Mouse (Mus musculus) intestine, embryonic 14.5 days (tissue): ENCODE results near the gene Scn8a. TPM values are rescaled to one million over a fixed set of nuclear protein-coding genes. Genes with fewer than 3 reads are reported as not detected.
"Not testable (repeated sequence)": the region's sequence is repeated elsewhere in the genome, so short reads cannot be mapped to it uniquely, and the experiment has no call there.

Experiments used
- ATAC-seq: fragments of 200-750 bp; cut with Nextera tagmentation; replicated peaks from 2 replicates; pipeline ENCODE4 v1.8.0; 2017; ENCODE audit warnings: low read depth, moderate number of reproducible peaks, moderate TSS enrichment, moderate library complexity; ENCODE audit not compliant: low FRiP score, low TSS enrichment
- DNase-seq: peaks from one replicate; pipeline ENCODE4 v3.0.0-alpha.2; 2018; ENCODE audit warnings: low spot score
- H3K27ac ChIP-seq: fragments of 300-500 bp; sonication (generic); 2 replicates; pipeline ENCODE4 v1.5.1; 2014; ENCODE audit warnings: low read depth, mild to moderate bottlenecking, control low read depth
- H3K27me3 ChIP-seq: fragments of 300-500 bp; sonication (generic); replicated peaks from 2 replicates; pipeline ENCODE4 v1.6.1; 2014; ENCODE audit warnings: low read length, control low read depth; ENCODE audit not compliant: control insufficient read depth, insufficient read depth
- H3K36me3 ChIP-seq: fragments of 300-500 bp; sonication (generic); 2 replicates; pipeline ENCODE4 v1.6.1; 2014; ENCODE audit warnings: low read length, control low read depth; ENCODE audit not compliant: control insufficient read depth, insufficient read depth
- H3K4me1 ChIP-seq: fragments of 300-500 bp; sonication (generic); replicated peaks from 2 replicates; pipeline ENCODE4 v1.6.1; 2014; ENCODE audit warnings: low read length, control low read depth, mixed read lengths; ENCODE audit not compliant: control insufficient read depth, insufficient read depth
- H3K4me2 ChIP-seq: fragments of 300-500 bp; sonication (generic); 2 replicates; pipeline ENCODE4 v1.6.1; 2014; ENCODE audit warnings: low read length
- H3K4me3 ChIP-seq: fragments of 300-500 bp; sonication (generic); 2 replicates; pipeline ENCODE4 v1.5.1; 2014; ENCODE audit warnings: low read depth, low read length, control low read depth, mixed read lengths
- H3K9ac ChIP-seq: fragments of 300-500 bp; sonication (generic); 2 replicates; pipeline ENCODE4 v1.6.1; 2014; ENCODE audit warnings: mild to moderate bottlenecking, low read length
- H3K9me3 ChIP-seq: fragments of 300-500 bp; sonication (generic); 2 replicates; pipeline ENCODE4 v1.6.1; 2016; ENCODE audit warnings: low read length, control low read depth; ENCODE audit not compliant: control insufficient read depth
- WGBS: fragments of 180-500 bp; shearing (Covaris S2); extraction: QIAGEN DNeasy Blood & Tissue Kit; methylation state at CpG from one replicate; pipeline ENCODE4 v1.1.7; 2014; 5-methylcytosine and 5-hydroxymethylcytosine counted together
- polyA plus RNA-seq: library from polyadenylated mRNA; unstranded; fragments of >200 nt; fragmentation: Nextera tagmentation; extraction: Ambion mirVana; gene quantifications from 2 replicates; pipeline ENCODE4 v1.2.1, GENCODE M21; 2014

The Scn8a gene
- polyA plus RNA-seq = 4.0 and 5.5 TPM in 2 replicates

DNA sequence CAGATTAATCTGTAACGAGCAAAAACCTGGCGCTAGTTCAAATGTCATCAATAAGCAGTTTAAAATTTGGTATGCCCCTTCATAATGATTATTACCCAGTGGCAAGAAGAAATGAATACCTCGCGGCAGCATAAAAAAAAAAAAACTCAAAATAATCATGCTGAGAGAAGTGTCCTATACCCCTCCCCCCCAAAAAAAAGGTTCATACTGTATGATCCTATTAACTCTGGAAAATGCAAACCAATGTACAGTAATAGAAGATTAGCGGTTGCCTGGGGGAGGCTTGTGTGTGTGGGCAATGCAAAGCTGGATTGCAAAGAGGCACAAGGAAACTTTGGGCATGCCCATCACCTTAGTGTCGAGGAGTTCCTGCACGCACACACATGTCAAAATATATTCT, at the start of gene Scn8a:
Gene Scn8a, plus strand, starts transcription at position 301 of the 400 bp plus-strand sequence.
- Histone ChIP-seq H3K9ac (peak within 1 kb of the TSS; percentile 34; the same call in 1 of the 2 replicates), H3K9me3 (no peaks in the 10 kb centered on the region), H3K4me2 (peak within 1 kb of the TSS; percentile 82), H3K36me3 (no peaks in the 10 kb centered on the region), H3K4me3 (peak within 1 kb of the TSS; percentile 62), H3K4me1 (peaks cover 6% of the 10 kb centered on the region; the same call in 1 of the 2 replicates), H3K27ac (no peak within 1 kb of the TSS), H3K27me3 (peaks cover 49% of the 10 kb centered on the region)
- ATAC-seq (no peak), DNase-seq (no peak)
- WGBS = 73% methylated on average over 7 of the region's 7 CpGs

DNA sequence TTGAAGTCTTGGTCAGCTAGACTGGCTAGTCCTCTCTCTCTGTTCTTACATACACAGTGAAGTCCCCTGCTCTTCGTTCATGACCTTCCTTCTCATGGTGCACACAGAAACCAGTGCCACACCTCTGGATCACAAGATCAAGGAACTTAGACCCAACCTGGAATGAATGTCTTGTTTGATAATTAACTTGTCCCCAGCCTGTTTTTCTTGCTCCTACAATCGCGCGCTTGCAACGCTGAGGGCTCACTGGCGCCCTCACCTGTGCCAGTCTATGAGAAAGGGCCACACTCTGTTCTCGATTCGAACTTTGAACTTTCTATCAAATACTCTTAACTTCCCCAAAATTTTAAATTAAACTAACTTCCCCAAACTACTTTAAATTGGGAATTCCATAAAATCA, 47.8 kb upstream of the Scn8a start:
- WGBS = 52% methylated on average over 8 of the region's 8 CpGs
- ATAC-seq = 0 out of 2 replicates have a peak, but pooled peaks have one; percentile 41
- no peaks in the 10 kb centered on the region for H3K36me3 ChIP-seq

DNA sequence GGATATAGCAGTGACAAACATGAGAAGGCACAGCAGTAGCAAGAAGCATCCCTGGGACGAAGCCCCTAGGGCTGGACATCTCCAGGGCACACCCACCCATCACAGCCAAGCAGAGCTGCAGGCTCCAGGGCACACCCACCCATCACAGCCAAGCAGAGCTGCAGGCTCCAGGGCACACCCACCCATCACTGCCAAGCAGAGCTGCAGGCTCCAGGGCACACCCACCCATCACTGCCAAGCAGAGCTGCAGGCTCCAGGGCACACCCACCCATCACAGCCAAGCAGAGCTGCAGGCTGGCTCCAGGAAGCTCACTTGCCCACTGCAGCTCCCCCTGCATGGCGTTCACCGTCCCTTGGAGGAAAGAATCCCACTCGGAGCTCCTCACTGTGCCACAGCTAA, 47.3 kb upstream of the Scn8a start:
- not testable (repeated sequence) for ATAC-seq, H3K4me3 ChIP-seq, H3K4me2 ChIP-seq, H3K27ac ChIP-seq, H3K9ac ChIP-seq, H3K36me3 ChIP-seq, H3K27me3 ChIP-seq, H3K4me1 ChIP-seq, H3K9me3 ChIP-seq, DNase-seq
- WGBS = 73% methylated on average over 4 of the region's 4 CpGs

More for the DNA sequence above, 47.8 kb upstream of the Scn8a start:
- 0 out of 2 replicates have a peak, but pooled peaks cover 3% of the 10 kb centered on the region for H3K4me1 ChIP-seq
- no peak for DNase-seq
- peaks cover 5% of the 10 kb centered on the region; the same call in 1 of the 2 replicates for H3K27me3 ChIP-seq
- no peak overlapping the region for H3K9ac ChIP-seq
- H3K27ac ChIP-seq = peak overlapping the region; percentile 67
- no peak overlapping the region for H3K4me3 ChIP-seq
- H3K9me3 ChIP-seq = no peaks in the 10 kb centered on the region
- no peak overlapping the region for H3K4me2 ChIP-seq

DNA sequence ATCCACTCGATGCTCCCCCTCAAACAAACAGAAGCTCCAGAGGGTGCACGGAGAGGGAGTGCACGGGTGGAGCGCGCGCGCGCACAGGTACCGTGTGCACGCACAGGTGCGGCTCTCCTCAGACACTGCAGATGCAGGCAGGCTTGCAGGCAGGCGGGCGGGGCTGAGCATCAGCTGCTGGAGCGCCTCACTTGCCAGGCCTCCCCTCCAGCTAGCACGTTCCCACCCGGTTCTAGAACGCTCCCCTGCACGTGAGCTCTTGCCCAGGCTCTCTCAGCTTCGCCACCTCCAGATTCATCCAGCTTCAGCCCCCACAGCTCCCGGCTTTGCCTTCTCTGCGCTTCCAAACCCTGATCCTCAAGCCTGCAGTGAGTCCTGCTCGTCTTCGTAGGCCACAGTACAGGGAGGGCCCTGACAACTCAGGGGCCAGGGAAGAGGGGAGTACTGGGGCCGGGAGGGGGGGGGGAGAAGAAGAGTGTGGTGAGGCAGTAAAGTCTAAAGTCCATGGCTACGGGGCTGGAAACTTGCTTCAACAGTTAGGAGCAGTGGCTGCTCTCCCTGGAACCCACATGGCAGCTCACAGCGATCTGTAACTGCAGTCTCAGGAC, 44.3 kb upstream of the Scn8a start:
- 13% methylated on average over 26 of the region's 26 CpGs for WGBS
- no peaks in the 10 kb centered on the region for H3K9me3 ChIP-seq
- no peak overlapping the region for H3K27ac ChIP-seq
- DNase-seq = no peak
- H3K4me2 ChIP-seq = peak overlapping the region; percentile 33
- no peak overlapping the region for H3K4me3 ChIP-seq
- peaks cover 5% of the 10 kb centered on the region; the same call in 1 of the 2 replicates for H3K27me3 ChIP-seq
- no peaks in the 10 kb centered on the region for H3K36me3 ChIP-seq
- 0 out of 2 replicates have a peak, but pooled peaks cover 3% of the 10 kb centered on the region for H3K4me1 ChIP-seq
- ATAC-seq = peak; percentile 65
- H3K9ac ChIP-seq = no peak overlapping the region

DNA sequence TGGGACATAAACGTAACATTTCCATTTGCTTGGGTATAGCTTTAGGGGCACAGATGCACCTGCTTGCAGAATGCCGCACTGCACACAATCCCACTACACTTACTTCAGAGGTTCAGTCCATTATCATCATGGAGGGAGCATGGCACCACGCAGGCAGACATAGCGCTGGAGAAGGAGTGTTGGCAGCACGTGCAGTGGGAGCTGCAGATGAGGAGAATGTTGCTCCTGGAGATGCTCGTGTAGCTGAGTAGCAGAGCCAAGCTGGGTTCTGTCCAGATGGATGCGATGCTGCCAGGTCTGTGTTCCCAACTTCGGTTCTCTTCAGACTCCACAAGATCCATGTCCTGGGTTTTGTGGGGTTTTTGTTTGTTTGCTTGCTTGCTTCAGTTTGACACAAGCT, 43.6 kb upstream of the Scn8a start:
- no peak for DNase-seq
- Histone ChIP-seq H3K9me3 (no peaks in the 10 kb centered on the region), H3K4me2 (no peak overlapping the region), H3K27ac (no peak overlapping the region), H3K9ac (no peak overlapping the region), H3K36me3 (no peaks in the 10 kb centered on the region), H3K4me1 (0 out of 2 replicates have a peak, but pooled peaks cover 3% of the 10 kb centered on the region), H3K4me3 (no peak overlapping the region), H3K27me3 (peaks cover 5% of the 10 kb centered on the region; the same call in 1 of the 2 replicates)
- ATAC-seq = no peak
- WGBS = 85% methylated on average over 8 of the region's 8 CpGs

DNA sequence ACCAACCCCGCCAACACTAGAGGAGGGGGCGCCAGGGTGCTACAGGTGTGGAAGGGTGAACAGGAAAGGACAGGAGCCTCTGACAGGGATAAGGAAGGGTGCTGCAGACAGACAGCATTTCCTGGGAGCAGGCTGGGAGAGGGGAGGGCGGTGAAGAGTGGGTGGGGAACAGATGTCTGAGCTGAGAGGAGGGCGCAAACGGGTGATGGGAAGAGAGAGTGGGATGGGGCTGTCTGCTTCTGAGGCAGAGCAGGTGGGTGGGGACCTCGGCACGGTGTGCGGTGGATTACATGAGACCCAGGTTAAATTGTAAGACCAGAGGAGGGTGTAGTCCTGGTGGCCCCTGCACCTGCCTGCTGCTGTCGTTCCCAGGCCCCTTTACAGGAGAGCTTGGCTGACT, 39.9 kb upstream of the Scn8a start:
- DNase-seq (no peak), ATAC-seq (no peak)
- no peaks in the 10 kb centered on the region for H3K36me3 ChIP-seq
- no peak overlapping the region for H3K27ac ChIP-seq
- no peak overlapping the region for H3K4me2 ChIP-seq
- 79% methylated on average over 9 of the region's 9 CpGs for WGBS
- peaks cover 5% of the 10 kb centered on the region; the same call in 1 of the 2 replicates for H3K27me3 ChIP-seq
- no peak overlapping the region for H3K4me3 ChIP-seq
- H3K4me1 ChIP-seq = 0 out of 2 replicates have a peak, but pooled peaks cover 3% of the 10 kb centered on the region
- H3K9me3 ChIP-seq = no peaks in the 10 kb centered on the region
- no peak overlapping the region for H3K9ac ChIP-seq

DNA sequence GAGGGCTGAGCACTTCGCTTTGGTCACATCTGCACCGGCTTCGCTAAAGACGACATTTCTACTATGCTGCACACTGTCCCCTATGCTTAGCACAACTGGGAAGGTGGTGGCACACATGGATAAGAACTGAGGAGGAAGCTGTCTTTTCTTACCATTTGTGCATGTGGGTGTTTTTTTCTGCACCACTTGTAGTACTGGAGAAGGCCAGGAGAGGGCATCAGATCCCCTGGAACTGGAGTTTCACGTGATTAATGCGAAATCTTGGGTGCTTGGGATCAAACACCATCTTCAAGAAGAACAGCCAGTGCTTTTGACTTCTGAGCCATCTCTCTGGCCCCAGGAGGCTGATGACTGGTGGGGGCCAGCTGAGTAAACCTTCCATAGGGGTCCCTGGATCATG, 39.0 kb upstream of the Scn8a start:
- no peak for ATAC-seq
- Histone ChIP-seq H3K27ac (no peak overlapping the region), H3K36me3 (no peaks in the 10 kb centered on the region), H3K27me3 (no peaks in the 10 kb centered on the region), H3K9me3 (no peaks in the 10 kb centered on the region), H3K9ac (no peak overlapping the region), H3K4me1 (no peaks in the 10 kb centered on the region), H3K4me3 (no peak overlapping the region), H3K4me2 (no peak overlapping the region)
- 57% methylated on average over 6 of the region's 6 CpGs for WGBS
- DNase-seq = no peak

DNA sequence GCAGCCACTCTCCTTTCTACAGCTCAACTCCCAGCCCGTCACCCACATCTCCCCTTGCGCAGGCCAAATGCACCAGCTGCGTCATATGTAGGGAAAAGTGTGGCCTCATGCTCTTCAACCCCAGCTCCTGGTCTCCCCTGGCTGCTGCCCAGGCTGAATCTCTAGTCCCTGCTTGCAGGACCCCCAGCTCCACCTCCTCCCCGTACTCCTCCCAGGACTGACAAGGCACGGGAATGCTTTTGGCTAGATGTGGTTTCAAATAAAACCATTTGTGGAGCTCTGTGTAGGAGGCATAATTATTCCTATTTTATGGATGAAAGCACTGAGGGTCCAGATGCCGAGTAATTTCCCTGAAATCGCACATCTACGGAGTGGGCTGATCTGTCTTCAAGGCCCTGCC, 37.5 kb upstream of the Scn8a start:
- ATAC-seq (no peak), DNase-seq (no peak)
- H3K9ac ChIP-seq = no peak overlapping the region
- no peaks in the 10 kb centered on the region for H3K36me3 ChIP-seq
- H3K27me3 ChIP-seq = no peaks in the 10 kb centered on the region
- no peaks in the 10 kb centered on the region for H3K9me3 ChIP-seq
- H3K4me1 ChIP-seq = no peaks in the 10 kb centered on the region
- H3K27ac ChIP-seq = no peak overlapping the region
- no peak overlapping the region for H3K4me3 ChIP-seq
- WGBS = 89% methylated on average over 8 of the region's 8 CpGs
- H3K4me2 ChIP-seq = no peak overlapping the region

DNA sequence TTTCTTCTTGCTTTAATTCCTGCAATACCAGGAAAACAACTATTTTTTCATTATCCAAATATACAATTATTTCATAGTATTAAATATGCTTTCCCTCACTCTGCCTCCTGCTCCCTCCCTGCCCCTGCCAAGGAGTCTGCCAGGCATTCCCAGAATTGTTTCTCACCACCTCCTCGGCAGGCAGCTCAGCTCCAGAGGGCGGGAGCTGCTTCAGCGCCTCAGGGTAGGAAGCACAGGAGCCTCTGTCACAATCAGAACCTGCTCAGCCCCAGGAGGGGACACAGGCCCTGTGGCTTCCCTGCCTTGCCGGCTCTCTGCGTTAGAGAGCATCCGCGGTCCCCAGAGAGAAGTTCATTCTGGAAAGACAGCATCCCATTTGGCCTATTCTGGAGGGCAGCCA, 36.9 kb upstream of the Scn8a start:
- WGBS = 42% methylated on average over 7 of the region's 7 CpGs
- DNase-seq = no peak

More for the DNA sequence above, 36.9 kb upstream of the Scn8a start:
- Histone ChIP-seq H3K9me3 (peaks cover 3% of the 10 kb centered on the region; the same call in 1 of the 2 replicates), H3K27ac (no peak overlapping the region), H3K4me1 (no peaks in the 10 kb centered on the region), H3K27me3 (no peaks in the 10 kb centered on the region), H3K4me2 (no peak overlapping the region), H3K36me3 (no peaks in the 10 kb centered on the region), H3K9ac (no peak overlapping the region), H3K4me3 (no peak overlapping the region)
- no peak for ATAC-seq
